Mouse (Mus musculus) small intestine, adult 2 months (tissue): ENCODE measurements around the gene Kcnmb2.

Experiments used
- CTCF ChIP-seq: fragments of 200-500 bp; IDR thresholded peaks from 2 replicates; pipeline ENCODE4 v1.5.1; 2012; ENCODE audit warnings: low read depth, mild to moderate bottlenecking, control low read depth, inconsistent platforms, low read length, moderate library complexity, mixed read lengths; ENCODE audit not compliant: insufficient replicate concordance, insufficient read length; ENCODE audit errors: extremely low read depth
- POLR2A ChIP-seq: fragments of 200-500 bp; IDR thresholded peaks from 2 replicates; pipeline ENCODE4 v1.6.1; 2012; ENCODE audit warnings: low read depth, mild to moderate bottlenecking, control low read depth, inconsistent platforms, low read length, moderate library complexity

- TF ChIP-seq POLR2A (no peak), CTCF (no peak)
Measured at GRCm38 (mm10) chr3:32063312-32063711, 161.0 kb downstream of the Kcnmb2 start.
